Mouse (Mus musculus): ENCODE measurements around the gene Mvb12a. TPM values are rescaled to one million over a fixed set of nuclear protein-coding genes. Genes with fewer than 3 reads are reported as not detected.

Gene Mvb12a
- 100 to 1,000 TPM; 113 to 137 TPM for polyA plus RNA-seq (2017; shearing (Covaris generic))

DNA sequence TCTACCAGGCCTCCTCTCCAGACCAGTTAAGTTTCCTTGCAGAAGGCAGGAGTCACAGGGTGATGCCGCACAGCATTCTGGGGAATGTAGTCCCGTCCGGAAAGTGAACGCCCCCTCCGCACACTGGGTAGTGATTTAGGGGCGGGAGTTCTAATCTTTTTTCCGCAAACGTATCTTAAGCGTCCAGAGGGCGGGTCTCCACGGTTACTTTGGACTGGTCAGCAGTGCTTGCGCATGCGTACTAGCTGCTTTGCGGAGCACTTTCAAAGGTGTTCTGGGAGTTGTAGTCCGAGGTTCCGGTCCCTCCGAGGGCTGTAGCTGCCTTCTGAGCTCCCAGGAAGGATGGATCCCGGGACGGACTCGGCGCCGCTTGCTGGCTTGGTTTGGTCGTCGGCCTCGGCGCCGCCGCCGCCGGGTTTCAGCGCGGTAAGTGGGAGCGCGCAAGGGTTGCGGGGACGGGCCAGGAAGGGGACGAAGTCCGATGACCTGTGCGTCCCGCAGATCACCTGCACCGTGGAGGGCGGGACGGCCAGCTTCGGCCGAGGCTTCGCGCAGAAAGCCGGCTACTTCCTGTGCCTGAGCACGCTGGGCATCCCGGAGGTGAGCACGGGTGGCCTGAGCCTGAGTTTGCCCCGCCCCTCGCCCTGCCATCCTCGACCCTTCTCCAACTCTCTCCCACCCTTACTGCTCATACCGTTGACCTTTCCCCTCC, at the start of gene Mvb12a:
Gene Mvb12a (plus strand): TSS at position 291 of the 712 bp plus-strand sequence.

DNA sequence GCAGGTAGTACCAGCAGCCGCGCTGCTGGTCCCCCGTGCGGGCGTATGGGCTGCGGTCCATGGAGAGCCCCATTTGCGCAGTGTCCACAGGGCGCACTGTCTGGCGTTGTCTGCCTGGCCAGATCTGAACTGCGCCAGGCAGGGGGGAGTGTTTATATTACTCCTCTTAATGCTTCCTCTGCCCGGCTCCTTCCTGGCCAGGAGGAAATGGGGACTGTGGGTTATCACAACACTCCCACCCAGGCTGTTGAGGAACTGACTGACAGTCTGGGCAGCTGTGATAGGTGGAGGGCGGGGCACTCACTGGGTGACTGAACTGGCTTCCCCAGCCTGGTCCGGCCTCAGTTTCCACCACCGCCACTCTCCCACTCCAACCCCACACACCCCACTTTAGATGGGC, 31.1 kb upstream of the Mvb12a start, which contains the start of gene Plvap:
Gene Plvap (minus strand): TSS at position 109 of the 400 bp plus-strand sequence.

DNA sequence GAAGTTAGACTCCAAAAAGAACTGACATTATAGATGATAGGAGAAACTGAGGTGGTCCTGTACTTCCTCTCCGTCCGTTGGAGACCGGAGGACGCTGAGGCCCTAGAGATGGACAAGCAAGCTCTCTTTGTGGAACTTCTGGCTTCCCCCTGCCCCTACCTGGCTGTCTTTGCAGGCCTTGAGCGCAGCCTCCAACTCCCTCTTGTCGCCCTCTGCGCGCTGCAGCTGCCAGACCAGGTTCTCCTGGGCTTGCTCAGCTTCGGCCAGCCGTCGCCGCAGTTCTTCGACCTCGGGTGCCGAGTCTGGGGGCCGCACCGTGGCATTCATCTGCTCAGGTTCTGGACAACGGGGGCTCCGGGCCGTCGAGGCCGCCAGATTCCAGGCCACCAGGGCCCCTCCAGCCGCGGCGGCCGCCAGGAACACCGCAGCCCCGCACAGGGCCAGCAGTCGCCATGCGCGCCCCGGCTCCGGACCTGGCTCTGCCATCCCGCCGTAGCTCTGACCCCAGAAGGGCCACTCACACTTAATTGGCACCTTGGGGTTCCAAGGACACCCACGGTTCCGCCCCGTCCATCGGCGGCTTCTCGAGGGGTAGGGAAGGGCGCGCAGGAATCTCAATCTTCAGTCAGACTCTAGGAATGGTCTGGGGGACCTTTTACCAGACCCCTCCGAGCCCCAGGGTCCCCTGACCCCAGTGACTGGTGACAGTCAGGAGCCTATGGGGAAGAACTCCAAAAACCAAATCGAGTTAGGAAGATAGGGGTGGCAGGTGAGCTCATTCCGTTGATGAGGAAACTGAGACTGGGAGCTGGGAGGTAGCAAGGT, 17.3 kb upstream of the Mvb12a start, which contains the start of gene Ccdc194:
Gene Ccdc194 (minus strand): TSS at position 486 of the 825 bp plus-strand sequence.

DNA sequence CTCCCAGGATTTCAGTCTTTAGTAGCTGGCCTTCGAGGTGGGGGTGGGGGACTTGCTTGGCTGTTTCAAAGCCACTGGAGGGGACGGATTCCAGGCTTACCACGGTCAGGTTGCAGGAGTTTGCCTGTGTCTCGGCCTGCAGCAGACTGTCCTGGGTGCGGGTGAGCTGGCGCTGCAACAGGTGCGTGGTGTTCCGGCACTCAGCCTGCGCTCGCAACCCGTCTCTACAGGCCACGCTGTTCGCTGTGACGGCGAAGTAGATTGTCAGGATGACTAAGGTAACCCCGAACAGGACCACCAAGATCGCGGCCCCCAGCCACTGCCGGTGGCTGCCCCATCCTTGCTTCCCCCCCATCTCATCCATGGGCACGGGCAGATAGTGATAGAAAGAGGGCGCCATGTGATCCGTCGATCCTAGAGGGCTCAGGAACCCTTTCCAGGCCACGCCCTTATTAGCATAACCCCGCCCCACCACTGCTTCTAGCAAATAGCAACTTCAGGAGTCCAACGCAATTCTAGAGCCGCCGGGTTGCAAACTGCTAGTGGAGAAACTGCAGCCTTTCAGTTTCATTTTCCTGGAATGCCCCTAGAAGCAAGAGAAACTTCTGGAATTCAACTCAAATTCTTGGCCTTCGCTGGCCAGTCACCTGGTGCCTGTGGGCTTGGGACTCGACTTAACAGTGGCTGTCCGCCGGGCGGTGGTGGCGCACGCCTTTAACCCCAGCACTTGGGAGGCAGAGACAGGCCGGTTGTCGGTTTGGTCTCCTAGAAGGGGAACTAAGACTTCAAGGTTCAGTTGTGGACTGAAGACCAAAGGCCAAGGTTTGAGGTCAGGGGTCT, 5.5 kb upstream of the Mvb12a start, which contains the start of gene Bst2:
Gene Bst2 (minus strand): TSS at position 429 of the 840 bp plus-strand sequence.

DNA sequence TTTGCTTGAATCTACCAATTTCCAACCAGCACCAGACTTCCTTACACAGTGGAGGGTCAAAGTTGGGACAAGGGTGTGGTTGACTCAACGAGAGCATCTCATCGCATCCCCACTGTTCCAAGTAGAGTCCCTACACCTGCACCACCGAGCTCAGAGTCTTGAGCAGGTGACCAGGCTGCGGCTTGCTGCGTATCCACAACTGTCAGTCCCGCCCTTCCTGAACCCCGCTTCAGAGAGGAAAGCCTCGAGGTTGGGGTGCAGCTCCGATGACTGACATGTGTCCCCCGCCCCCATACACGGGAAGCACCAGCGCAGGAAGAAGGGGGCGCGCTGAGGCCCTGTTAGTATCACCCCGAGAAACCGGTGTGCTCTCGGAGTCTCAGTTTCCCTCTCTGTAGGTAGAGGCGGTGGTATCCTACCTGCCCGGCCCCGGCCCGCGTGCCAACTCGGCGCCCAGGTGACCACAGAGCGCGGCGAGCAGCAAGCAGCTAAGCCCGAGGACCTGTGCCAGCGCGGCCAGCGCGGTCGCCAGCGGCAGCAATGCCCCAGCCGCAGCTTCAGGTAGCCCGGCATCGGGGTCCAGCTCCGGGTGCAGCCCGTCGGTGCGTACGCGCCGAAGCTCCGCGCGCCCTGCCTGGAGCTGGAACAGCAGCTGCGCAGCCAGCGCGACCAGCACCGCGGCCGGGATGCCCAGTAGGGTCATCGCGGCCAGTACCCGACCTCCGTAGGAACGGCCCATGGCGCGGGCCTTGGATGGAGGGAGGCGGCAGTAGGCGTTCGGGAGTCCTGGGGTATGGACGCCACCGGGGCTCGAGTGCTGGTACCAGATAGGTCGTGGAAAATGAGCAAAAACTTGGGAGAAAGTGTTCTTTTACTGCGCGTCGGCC, 15.6 kb downstream of the Mvb12a start, which contains the start of gene Tmem221:
Gene Tmem221 (minus strand): TSS at position 801 of the 887 bp plus-strand sequence.

DNA sequence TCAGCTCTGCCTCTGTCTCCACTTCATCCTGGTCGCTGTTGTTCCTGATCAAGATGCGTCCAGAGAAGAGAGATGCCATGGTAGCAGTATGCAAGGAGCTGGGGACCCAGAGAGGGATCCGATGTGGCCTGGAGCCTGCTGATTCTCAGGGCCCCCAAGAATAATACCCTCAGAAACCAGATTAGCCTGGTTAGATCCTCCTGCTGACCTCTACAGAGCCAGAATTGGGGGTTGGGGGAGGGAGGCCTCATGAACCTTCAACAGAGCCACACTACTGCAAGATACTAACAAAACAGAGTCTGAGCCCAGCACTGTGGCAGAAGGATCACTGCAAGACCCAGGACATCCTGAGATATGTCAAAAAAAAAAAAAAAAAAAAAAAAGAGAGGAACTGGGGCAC, 23.8 kb downstream of the Mvb12a start, which contains the start of gene Nxnl1:
Gene Nxnl1 (minus strand): TSS at position 101 of the 400 bp plus-strand sequence.

DNA sequence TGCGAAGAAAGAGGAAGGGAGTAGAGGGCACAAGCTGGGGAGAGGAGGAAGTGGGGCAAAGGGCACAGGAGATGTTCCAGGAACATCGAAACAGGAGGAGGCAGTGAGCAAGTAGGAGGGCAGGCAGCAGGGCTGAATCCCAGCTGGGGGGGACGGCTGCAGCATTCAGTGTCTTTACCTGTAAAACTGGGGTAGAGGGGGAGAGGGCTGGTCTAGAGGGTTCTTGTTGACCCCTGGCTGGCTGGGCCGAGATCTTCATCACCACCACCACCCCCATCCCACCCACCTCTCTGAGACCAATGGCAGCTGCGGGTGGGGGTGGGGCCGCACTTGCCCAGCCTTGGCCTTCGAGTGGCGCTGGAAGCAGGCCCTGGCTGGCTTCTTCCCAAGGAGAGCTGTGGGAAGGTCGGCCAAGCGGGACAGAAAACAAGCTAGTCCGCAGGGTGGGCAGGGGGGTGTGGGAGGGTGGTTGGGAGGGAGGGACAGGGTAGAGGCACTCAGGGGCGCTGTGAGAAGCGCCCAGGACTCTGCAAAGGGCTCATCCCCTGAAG, 25.7 kb downstream of the Mvb12a start, which contains the start of gene Slc27a1:
Gene Slc27a1 (plus strand): TSS at position 496 of the 551 bp plus-strand sequence.

DNA sequence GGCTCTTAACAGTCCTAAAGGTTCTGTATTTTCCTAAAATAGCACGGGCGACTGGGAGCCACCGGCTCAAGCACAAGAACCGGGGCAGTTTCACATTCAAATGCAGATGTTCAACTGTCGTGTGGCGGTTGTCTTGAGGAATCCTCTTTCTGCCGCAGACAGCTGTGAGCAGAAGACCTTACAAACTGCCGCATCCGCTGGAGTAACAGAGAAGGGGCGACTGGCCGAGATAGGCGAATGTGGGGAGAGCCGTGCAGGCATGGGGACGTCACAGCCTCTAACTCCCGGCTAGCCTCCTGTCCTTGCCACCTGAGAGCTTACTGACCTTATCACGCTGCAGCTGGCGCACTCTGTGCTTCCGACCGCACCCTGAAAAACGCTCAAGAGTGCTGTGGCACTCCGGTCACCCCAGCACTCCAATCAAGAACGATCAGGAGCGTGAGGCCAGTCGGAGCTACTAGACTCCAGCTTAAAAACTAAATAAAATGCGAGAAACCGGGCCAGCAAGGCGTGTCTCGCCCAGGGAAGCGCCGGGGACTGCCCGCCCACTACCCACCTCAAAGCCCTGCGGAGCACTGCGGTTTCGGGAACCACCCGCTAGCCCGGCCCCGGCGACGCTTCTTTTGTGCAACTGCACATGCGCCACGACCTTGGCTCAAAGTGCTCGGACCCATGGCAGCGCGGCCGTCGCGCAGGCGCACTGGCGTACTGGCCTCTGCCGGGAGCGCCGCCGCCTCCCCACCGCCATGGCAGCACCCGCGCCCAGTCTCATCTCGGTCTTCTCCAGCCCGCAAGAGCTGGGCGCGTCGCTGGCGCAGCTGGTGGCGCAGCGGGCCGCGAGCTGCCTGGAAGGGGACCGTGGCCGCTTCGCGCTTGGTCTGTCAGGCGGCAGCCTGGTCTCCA, 49.0 kb downstream of the Mvb12a start, which contains the start of gene Pgls:
Gene Pgls (plus strand): TSS at position 706 of the 903 bp plus-strand sequence.

DNA sequence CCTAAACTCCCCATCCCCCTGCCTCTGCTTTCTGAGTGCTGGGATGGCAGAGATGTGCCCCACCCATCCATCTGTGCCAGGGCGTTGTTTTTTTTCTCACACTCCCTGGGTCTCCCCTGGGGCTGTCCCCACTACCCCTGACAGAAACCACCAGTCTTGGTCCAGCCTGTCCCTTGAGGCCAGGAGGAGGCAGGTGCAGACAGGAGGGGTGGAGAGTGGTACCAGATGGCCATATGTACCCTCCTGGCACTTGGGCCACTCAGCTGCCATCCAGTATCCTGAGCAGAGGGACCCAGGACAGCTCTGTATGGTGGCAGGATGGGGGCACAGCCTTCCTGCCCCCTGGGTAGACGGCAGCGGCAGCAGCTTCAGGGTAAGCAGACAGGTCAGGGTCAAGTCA, 54.7 kb downstream of the Mvb12a start, which contains the start of gene Fam129c:
Gene Fam129c (plus strand): TSS at position 198 of the 400 bp plus-strand sequence.

Other genes starting within 250 kb of the Mvb12a start
- gene Use1, start 176.1 kb upstream of the Mvb12a start, polyA plus RNA-seq (2017; shearing (Covaris generic)): 100 to 1,000 TPM; 154 to 223 TPM
- gene Ocel1, start 171.6 kb upstream of the Mvb12a start, polyA plus RNA-seq (2017; shearing (Covaris generic)): 10 to 100 TPM; 18.3 to 19.4 TPM
- gene Nr2f6, start 161.0 kb upstream of the Mvb12a start, polyA plus RNA-seq (2017; shearing (Covaris generic)): 10 to 100 TPM in 1 of 2 experiments, 1 to 10 TPM in 1; 3.7 to 10.3 TPM
- under 1 TPM; 0.12 to 0.38 TPM for gene Ushbp1, start 147.1 kb upstream of the Mvb12a start, polyA plus RNA-seq (2017; shearing (Covaris generic))
- 100 to 1,000 TPM; 107 to 109 TPM for gene Babam1, start 146.1 kb upstream of the Mvb12a start, polyA plus RNA-seq (2017; shearing (Covaris generic))
- gene Ankle1, start 136.9 kb upstream of the Mvb12a start, polyA plus RNA-seq (2017; shearing (Covaris generic)): 1 to 10 TPM; 1.8 to 3.7 TPM
- gene Abhd8, start 79.3 kb upstream of the Mvb12a start, polyA plus RNA-seq (2017; shearing (Covaris generic)): 100 to 1,000 TPM; 107 to 132 TPM
- gene Mrpl34, start 78.0 kb upstream of the Mvb12a start, polyA plus RNA-seq (2017; shearing (Covaris generic)): 100 to 1,000 TPM in 1 of 2 experiments, 10 to 100 TPM in 1; 70.1 to 100 TPM
- 100 to 1,000 TPM; 100 to 120 TPM for gene Dda1, start 73.7 kb upstream of the Mvb12a start, polyA plus RNA-seq (2017; shearing (Covaris generic))
- gene Ano8, start 57.0 kb upstream of the Mvb12a start, polyA plus RNA-seq (2017; shearing (Covaris generic)): 10 to 100 TPM in 1 of 2 experiments, 1 to 10 TPM in 1; 8.5 to 17.4 TPM
- gene Gtpbp3, start 54.8 kb upstream of the Mvb12a start, polyA plus RNA-seq (2017; shearing (Covaris generic)): 1 to 10 TPM; 4.2 to 7.7 TPM
- under 1 TPM in 1 of 2 experiments, not detected in 1; 0.13 TPM for gene Plvap, start 31.2 kb upstream of the Mvb12a start, polyA plus RNA-seq (2017; shearing (Covaris generic))
- gene Ccdc194, start 17.2 kb upstream of the Mvb12a start, polyA plus RNA-seq (2017; shearing (Covaris generic)): under 1 TPM in 1 of 2 experiments, not detected in 1; 0.41 TPM
- gene Bst2, start 5.5 kb upstream of the Mvb12a start, polyA plus RNA-seq (2017; shearing (Covaris generic)): 100 to 1,000 TPM; 103 to 118 TPM
- 1 to 10 TPM; 6.3 to 7.8 TPM for gene Tmem221, start 15.9 kb downstream of the Mvb12a start, polyA plus RNA-seq (2017; shearing (Covaris generic))
- gene Nxnl1, start 23.7 kb downstream of the Mvb12a start, polyA plus RNA-seq (2017; shearing (Covaris generic)): under 1 TPM; 0.88 to 0.99 TPM
- gene Slc27a1, start 26.0 kb downstream of the Mvb12a start, polyA plus RNA-seq (2017; shearing (Covaris generic)): 1 to 10 TPM; 6.0 to 6.9 TPM
- gene Pgls, start 49.3 kb downstream of the Mvb12a start, polyA plus RNA-seq (2017; shearing (Covaris generic)): 100 to 1,000 TPM; 120 to 124 TPM
- 10 to 100 TPM in 1 of 2 experiments, 1 to 10 TPM in 1; 8.8 to 20.0 TPM for gene Fam129c, start 54.7 kb downstream of the Mvb12a start, polyA plus RNA-seq (2017; shearing (Covaris generic))
- 10 to 100 TPM; 24.8 to 32.1 TPM for gene Colgalt1, start 68.1 kb downstream of the Mvb12a start, polyA plus RNA-seq (2017; shearing (Covaris generic))
- gene Unc13a, start 128.8 kb downstream of the Mvb12a start, polyA plus RNA-seq (2017; shearing (Covaris generic)): 1 to 10 TPM; 1.1 to 1.3 TPM
- 100 to 1,000 TPM; 105 to 188 TPM for gene Jak3, start 133.4 kb downstream of the Mvb12a start, polyA plus RNA-seq (2017; shearing (Covaris generic))
- 10 to 100 TPM; 53.6 to 59.0 TPM for gene Insl3, start 146.3 kb downstream of the Mvb12a start, polyA plus RNA-seq (2017; shearing (Covaris generic))
- 1 to 10 TPM; 4.3 to 5.4 TPM for gene B3gnt3, start 158.9 kb downstream of the Mvb12a start, polyA plus RNA-seq (2017; shearing (Covaris generic))
- gene Fcho1, start 182.8 kb downstream of the Mvb12a start, polyA plus RNA-seq (2017; shearing (Covaris generic)): 100 to 1,000 TPM; 173 to 255 TPM